8 mouse cellular contexts compared by ENCODE assay signal in genomic region chr19:46321101-46321943, GRCm38 (mm10). TPM values are rescaled to one million over a fixed set of nuclear protein-coding genes. Genes with fewer than 3 reads are reported as not detected.
A peak's percentile ranks its signal among the peaks of the same experiment; 100 is the strongest.
DNase-seq lines count a peak whose midpoint lies in the region; ATAC-seq lines count a peak whose summit lies in the region.

No protein-coding gene starts in this region.

- peak overlapping the region; percentile 43 for H3K9ac ChIP-seq in hindbrain, embryonic 16.5 days (ENCODE audit: low read depth, low read length)

- H3K4me3 ChIP-seq in hindbrain, embryonic 16.5 days (ENCODE audit: low read length), result no peak overlapping the region
- no peak overlapping the region for H3K4me3 ChIP-seq in heart, embryonic 10.5 days

- 0 out of 2 replicates have a peak, but pooled peaks cover 2% of the 10 kb centered on the region for H3K36me3 ChIP-seq in hindbrain, embryonic 16.5 days (ENCODE audit: control insufficient read depth, insufficient read depth, low read length)
- H3K36me3 ChIP-seq in heart, embryonic 10.5 days, result no peaks in the 10 kb centered on the region

- H3K4me2 ChIP-seq in hindbrain, embryonic 16.5 days (ENCODE audit: low read length), result peak overlapping the region; percentile 44

- peak overlapping the region; percentile 67 for H3K27ac ChIP-seq in hindbrain, embryonic 16.5 days (ENCODE audit: low read depth, low read length)
- no peak overlapping the region for H3K27ac ChIP-seq in heart, embryonic 10.5 days

- DNase-seq in cerebellum, postnatal 4 days (ENCODE audit: low spot score in 2 of 2), result no peak
- peak; percentile 50 for DNase-seq in CD4-positive helper T cell, adult 2 months (ENCODE audit: low read depth, low spot score)
- DNase-seq in cerebellum, postnatal 25 days, result peak; percentile 86 to 87
- DNase-seq in heart, embryonic 10.5 days (ENCODE audit: low spot score), result no peak

- WGBS in hindbrain, embryonic 16.5 days, result 15% methylated on average over 6 of the region's 6 CpGs
- 33% methylated on average over 6 of the region's 6 CpGs for WGBS in heart, embryonic 10.5 days

- H3K9me3 ChIP-seq in hindbrain, embryonic 16.5 days (ENCODE audit: control insufficient read depth, low read length), result no peaks in the 10 kb centered on the region
- no peaks in the 10 kb centered on the region for H3K9me3 ChIP-seq in heart, embryonic 10.5 days

- H3K27me3 ChIP-seq in hindbrain, embryonic 16.5 days (replicated peaks; ENCODE audit: control insufficient read depth, insufficient read depth, low read length), result peaks cover 10% of the 10 kb centered on the region
- peaks cover 100% of the 10 kb centered on the region for H3K27me3 ChIP-seq in heart, embryonic 10.5 days (ENCODE audit: insufficient read depth, poor library complexity, severe bottlenecking)

- ATAC-seq in cerebellum, adult (ENCODE audit: insufficient number of reproducible peaks, low FRiP score, low TSS enrichment), result peak; percentile 32; the same call in 1 of the 2 replicates
- ATAC-seq in hindbrain, embryonic 16.5 days, result peak; percentile 19; the same call in 1 of the 2 replicates
- ATAC-seq in neutrophil, adult 5-6 weeks (ENCODE audit: extremely low read depth, insufficient number of reproducible peaks, low FRiP score, poor library complexity, severe bottlenecking), result peak; percentile 17; the same call in 1 of the 2 replicates
- no peak for ATAC-seq in megakaryocyte progenitor cell, adult 5-6 weeks (replicated peaks; ENCODE audit: poor library complexity)

- peaks cover 71% of the 10 kb centered on the region for H3K4me1 ChIP-seq in hindbrain, embryonic 16.5 days (ENCODE audit: control insufficient read depth, insufficient read depth, low read depth, low read length)
- peaks cover 29% of the 10 kb centered on the region for H3K4me1 ChIP-seq in heart, embryonic 10.5 days

RNA-seq across cellular contexts. Expression of gene Psd, which starts 5.6 kb away (rescaled TPM):
- 99.1 and 112 TPM in 2 replicates for polyA plus RNA-seq in hindbrain, embryonic 16.5 days (2015; fragmentation: Nextera tagmentation; extraction: Ambion mirVana)
- total RNA-seq in neutrophil, adult 5-6 weeks (2017), result 2.2 and 2.8 TPM in 2 replicates
- total RNA-seq in megakaryocyte progenitor cell, adult 5-6 weeks (2015), result 0.30 TPM in 1 of 2 replicates, not detected in the other
- total RNA-seq in megakaryocyte progenitor cell, adult 5-6 weeks (2017), result 0.12 and 0.84 TPM in 2 replicates
- polyA plus RNA-seq in heart, embryonic 10.5 days (2016; fragmentation: Nextera tagmentation; extraction: Ambion mirVana), result 6.9 and 10.1 TPM in 2 replicates

RNA-seq across cellular contexts. Expression of gene Fbxl15, which starts 6.7 kb away (rescaled TPM):
- polyA plus RNA-seq in hindbrain, embryonic 16.5 days (2015; fragmentation: Nextera tagmentation; extraction: Ambion mirVana), result 49.4 and 55.6 TPM in 2 replicates
- total RNA-seq in neutrophil, adult 5-6 weeks (2017), result 1.8 and 3.1 TPM in 2 replicates
- total RNA-seq in megakaryocyte progenitor cell, adult 5-6 weeks (2015), result 0.72 and 1.4 TPM in 2 replicates
- 0.71 and 2.7 TPM in 2 replicates for total RNA-seq in megakaryocyte progenitor cell, adult 5-6 weeks (2017)
- polyA plus RNA-seq in heart, embryonic 10.5 days (2016; fragmentation: Nextera tagmentation; extraction: Ambion mirVana), result 10.3 and 11.3 TPM in 2 replicates

RNA-seq across cellular contexts. Expression of gene Cuedc2, which starts 17.2 kb away (rescaled TPM):
- polyA plus RNA-seq in hindbrain, embryonic 16.5 days (2015; fragmentation: Nextera tagmentation; extraction: Ambion mirVana), result 343 and 362 TPM in 2 replicates
- 32.4 and 53.2 TPM in 2 replicates for total RNA-seq in neutrophil, adult 5-6 weeks (2017)
- 41.4 and 42.1 TPM in 2 replicates for total RNA-seq in megakaryocyte progenitor cell, adult 5-6 weeks (2015)
- 148 and 184 TPM in 2 replicates for total RNA-seq in megakaryocyte progenitor cell, adult 5-6 weeks (2017)
- 146 and 153 TPM in 2 replicates for polyA plus RNA-seq in heart, embryonic 10.5 days (2016; fragmentation: Nextera tagmentation; extraction: Ambion mirVana)

RNA-seq across cellular contexts. Expression of gene Nfkb2, which starts 17.2 kb away (rescaled TPM):
- polyA plus RNA-seq in hindbrain, embryonic 16.5 days (2015; fragmentation: Nextera tagmentation; extraction: Ambion mirVana), result 2.4 and 3.3 TPM in 2 replicates
- total RNA-seq in neutrophil, adult 5-6 weeks (2017), result 84.7 and 87.8 TPM in 2 replicates
- total RNA-seq in megakaryocyte progenitor cell, adult 5-6 weeks (2015), result 4.7 and 5.5 TPM in 2 replicates
- 4.0 and 5.0 TPM in 2 replicates for total RNA-seq in megakaryocyte progenitor cell, adult 5-6 weeks (2017)
- 5.9 and 7.2 TPM in 2 replicates for polyA plus RNA-seq in heart, embryonic 10.5 days (2016; fragmentation: Nextera tagmentation; extraction: Ambion mirVana)

RNA-seq across cellular contexts. Expression of gene Mfsd13a, which starts 19.6 kb away (rescaled TPM):
- 13.0 and 13.4 TPM in 2 replicates for polyA plus RNA-seq in hindbrain, embryonic 16.5 days (2015; fragmentation: Nextera tagmentation; extraction: Ambion mirVana)
- 0.37 TPM in 1 of 2 replicates, not detected in the other for total RNA-seq in neutrophil, adult 5-6 weeks (2017)
- 65.8 and 66.4 TPM in 2 replicates for total RNA-seq in megakaryocyte progenitor cell, adult 5-6 weeks (2015)
- 15.3 and 17.4 TPM in 2 replicates for total RNA-seq in megakaryocyte progenitor cell, adult 5-6 weeks (2017)
- polyA plus RNA-seq in heart, embryonic 10.5 days (2016; fragmentation: Nextera tagmentation; extraction: Ambion mirVana), result 5.5 and 9.0 TPM in 2 replicates

Comparison
In these comparisons a context has a peak if more than half of its experiments do, and no peak if none do; other contexts are left out.
1. DNase-seq: peak in CD4-positive helper T cell, adult 2 months (single experiment) and cerebellum, postnatal 25 days (2 of 2); none in cerebellum, postnatal 4 days (0 of 2) and heart, embryonic 10.5 days (single experiment).